Mouse (Mus musculus): Measurements from ENCODE around the gene Smad1. TPM values are rescaled to one million over a fixed set of nuclear protein-coding genes. Genes with fewer than 3 reads are reported as not detected.

Smad1 gene
- total and polyA plus RNA-seq, 2 experiments from 2014 or later: 14.0 to 22.8 TPM

GRCm38 (mm10) chr8:79370646-79371290, 28.6 kb downstream of the Smad1 start:
- peaks cover 30% of the 10 kb centered on the region for H3K4me1 ChIP-seq (ENCODE audit: control insufficient read depth, insufficient read depth)
- no peaks in the 10 kb centered on the region for H3K9me3 ChIP-seq (replicated peaks; ENCODE audit: control insufficient read depth, low read length)
- no peak for ATAC-seq (ENCODE audit: insufficient read depth, low read depth)
- H3K4me3 ChIP-seq (ENCODE audit: low read depth, low read length): no peak overlapping the region
- peaks cover 28% of the 10 kb centered on the region for H3K36me3 ChIP-seq (replicated peaks; ENCODE audit: control insufficient read depth, insufficient read depth, low read length)
- H3K27ac ChIP-seq (ENCODE audit: low read depth): no peak overlapping the region
- H3K27me3 ChIP-seq (ENCODE audit: control insufficient read depth, insufficient read depth, low read length): no peaks in the 10 kb centered on the region
- TF ChIP-seq CTCF (IDR thresholded peaks at IDR 0.05; ENCODE audit: low read depth): no peak
- TF ChIP-seq EP300 (IDR thresholded peaks at IDR 0.05; ENCODE audit: low read depth): no peak
- H3K9ac ChIP-seq (replicated peaks; ENCODE audit: low read depth, low read length): no peak overlapping the region
- DNase-seq (ENCODE audit: low spot score): no peak
- 92% methylated on average over 12 of the region's 12 CpGs for WGBS
- no peak overlapping the region for H3K4me2 ChIP-seq (ENCODE audit: low read depth, low read length)

GRCm38 (mm10) chr8:79369163-79369562, 30.2 kb downstream of the Smad1 start:
- no peaks in the 10 kb centered on the region for H3K27me3 ChIP-seq (ENCODE audit: control insufficient read depth, insufficient read depth, low read length)
- H3K4me2 ChIP-seq (ENCODE audit: low read depth, low read length): no peak overlapping the region
- TF ChIP-seq EP300 (IDR thresholded peaks at IDR 0.05; ENCODE audit: low read depth) (no peak), CTCF (IDR thresholded peaks at IDR 0.05; ENCODE audit: low read depth) (no peak)
- no peak overlapping the region for H3K9ac ChIP-seq (replicated peaks; ENCODE audit: low read depth, low read length)
- DNase-seq (ENCODE audit: low spot score) (no peak), ATAC-seq (ENCODE audit: insufficient read depth, low read depth) (no peak)
- WGBS: 74% methylated on average over 6 of the region's 6 CpGs
- peaks cover 28% of the 10 kb centered on the region for H3K36me3 ChIP-seq (replicated peaks; ENCODE audit: control insufficient read depth, insufficient read depth, low read length)
- H3K4me3 ChIP-seq (ENCODE audit: low read depth, low read length): no peak overlapping the region
- H3K27ac ChIP-seq (ENCODE audit: low read depth): no peak overlapping the region
- no peaks in the 10 kb centered on the region for H3K9me3 ChIP-seq (replicated peaks; ENCODE audit: control insufficient read depth, low read length)
- H3K4me1 ChIP-seq (ENCODE audit: control insufficient read depth, insufficient read depth): peaks cover 24% of the 10 kb centered on the region

- Histone ChIP-seq H3K9ac (replicated peaks; ENCODE audit: low read depth, low read length) (no peak overlapping the region), H3K4me1 (ENCODE audit: control insufficient read depth, insufficient read depth) (peaks cover 22% of the 10 kb centered on the region), H3K36me3 (replicated peaks; ENCODE audit: control insufficient read depth, insufficient read depth, low read length) (peaks cover 32% of the 10 kb centered on the region), H3K27ac (ENCODE audit: low read depth) (no peak overlapping the region), H3K27me3 (ENCODE audit: control insufficient read depth, insufficient read depth, low read length) (no peaks in the 10 kb centered on the region), H3K9me3 (replicated peaks; ENCODE audit: control insufficient read depth, low read length) (no peaks in the 10 kb centered on the region), H3K4me3 (ENCODE audit: low read depth, low read length) (no peak overlapping the region), H3K4me2 (ENCODE audit: low read depth, low read length) (no peak overlapping the region)
- DNase-seq (ENCODE audit: low spot score) (no peak), ATAC-seq (ENCODE audit: insufficient read depth, low read depth) (no peak)
- TF ChIP-seq CTCF (IDR thresholded peaks at IDR 0.05; ENCODE audit: low read depth) (no peak), EP300 (IDR thresholded peaks at IDR 0.05; ENCODE audit: low read depth) (no peak)
- WGBS: 86% methylated on average over 4 of the region's 4 CpGs
Observed at GRCm38 (mm10) chr8:79367959-79368358, 31.4 kb downstream of the Smad1 start.

GRCm38 (mm10) chr8:79367350-79367749, 32.0 kb downstream of the Smad1 start:
- DNase-seq (ENCODE audit: low spot score): no peak
- TF ChIP-seq EP300 (IDR thresholded peaks at IDR 0.05; ENCODE audit: low read depth) (no peak), CTCF (IDR thresholded peaks at IDR 0.05; ENCODE audit: low read depth) (no peak)
- no peak overlapping the region for H3K4me3 ChIP-seq (ENCODE audit: low read depth, low read length)
- H3K27ac ChIP-seq (ENCODE audit: low read depth): no peak overlapping the region
- H3K36me3 ChIP-seq (replicated peaks; ENCODE audit: control insufficient read depth, insufficient read depth, low read length): peaks cover 32% of the 10 kb centered on the region
- H3K4me1 ChIP-seq (ENCODE audit: control insufficient read depth, insufficient read depth): peaks cover 20% of the 10 kb centered on the region
- no peaks in the 10 kb centered on the region for H3K9me3 ChIP-seq (replicated peaks; ENCODE audit: control insufficient read depth, low read length)
- no peaks in the 10 kb centered on the region for H3K27me3 ChIP-seq (ENCODE audit: control insufficient read depth, insufficient read depth, low read length)
- H3K9ac ChIP-seq (replicated peaks; ENCODE audit: low read depth, low read length): no peak overlapping the region
- no peak for ATAC-seq (ENCODE audit: insufficient read depth, low read depth)
- no peak overlapping the region for H3K4me2 ChIP-seq (ENCODE audit: low read depth, low read length)
- 52% methylated on average over 12 of the region's 12 CpGs for WGBS

- Histone ChIP-seq H3K27me3 (ENCODE audit: control insufficient read depth, insufficient read depth, low read length) (no peaks in the 10 kb centered on the region), H3K4me3 (ENCODE audit: low read depth, low read length) (no peak overlapping the region), H3K4me1 (ENCODE audit: control insufficient read depth, insufficient read depth) (peaks cover 20% of the 10 kb centered on the region), H3K36me3 (replicated peaks; ENCODE audit: control insufficient read depth, insufficient read depth, low read length) (peaks cover 22% of the 10 kb centered on the region), H3K27ac (ENCODE audit: low read depth) (no peak overlapping the region), H3K9me3 (replicated peaks; ENCODE audit: control insufficient read depth, low read length) (no peaks in the 10 kb centered on the region), H3K9ac (replicated peaks; ENCODE audit: low read depth, low read length) (no peak overlapping the region), H3K4me2 (ENCODE audit: low read depth, low read length) (no peak overlapping the region)
- TF ChIP-seq EP300 (IDR thresholded peaks at IDR 0.05; ENCODE audit: low read depth) (no peak), CTCF (IDR thresholded peaks at IDR 0.05; ENCODE audit: low read depth) (no peak)
- DNase-seq (ENCODE audit: low spot score) (no peak), ATAC-seq (ENCODE audit: insufficient read depth, low read depth) (no peak)
- WGBS: 91% methylated on average over 9 of the region's 9 CpGs
Observed at GRCm38 (mm10) chr8:79366227-79366626, 33.1 kb downstream of the Smad1 start.

GRCm38 (mm10) chr8:79365707-79366106, 33.6 kb downstream of the Smad1 start:
- H3K27ac ChIP-seq (ENCODE audit: low read depth): no peak overlapping the region
- TF ChIP-seq CTCF (IDR thresholded peaks at IDR 0.05; ENCODE audit: low read depth): no peak
- TF ChIP-seq EP300 (IDR thresholded peaks at IDR 0.05; ENCODE audit: low read depth): no peak

More at GRCm38 (mm10) chr8:79365707-79366106, 33.6 kb downstream of the Smad1 start:
- peaks cover 17% of the 10 kb centered on the region for H3K36me3 ChIP-seq (replicated peaks; ENCODE audit: control insufficient read depth, insufficient read depth, low read length)
- WGBS: 44% methylated on average over 3 of the region's 3 CpGs
- no peaks in the 10 kb centered on the region for H3K27me3 ChIP-seq (ENCODE audit: control insufficient read depth, insufficient read depth, low read length)
- DNase-seq (ENCODE audit: low spot score) (no peak), ATAC-seq (ENCODE audit: insufficient read depth, low read depth) (no peak)
- no peak overlapping the region for H3K4me2 ChIP-seq (ENCODE audit: low read depth, low read length)
- H3K4me3 ChIP-seq (ENCODE audit: low read depth, low read length): no peak overlapping the region
- no peaks in the 10 kb centered on the region for H3K9me3 ChIP-seq (replicated peaks; ENCODE audit: control insufficient read depth, low read length)
- H3K9ac ChIP-seq (replicated peaks; ENCODE audit: low read depth, low read length): no peak overlapping the region
- peaks cover 25% of the 10 kb centered on the region for H3K4me1 ChIP-seq (ENCODE audit: control insufficient read depth, insufficient read depth)
